Mouse (Mus musculus) embryonic stem cell, embryonic (primary cell): ENCODE results near the gene Aatf.

ENCODE experiments used
- CTCF ChIA-PET, 4 experiments: fragments of 300-600 bp in 2 of 4; fragments of 350-600 bp in 2 of 4; sonication (Branson Sonifier 250); formaldehyde crosslinking; loops; one replicate each; lab custom pipeline; 2022; ENCODE audit warnings: inconsistent platforms in 2 of 4; lab: Charles Lee
- POLR2A ChIA-PET, 4 experiments: fragments of 300-600 bp in 2 of 4; fragments of 350-600 bp in 2 of 4; sonication (Branson Sonifier 250); formaldehyde crosslinking; loops; one replicate each; lab custom pipeline; 2022; ENCODE audit warnings: antibody characterized with exemption in 4 of 4, inconsistent platforms in 1 of 4; lab: Charles Lee

Gene Aatf

GRCm38 (mm10) chr11:84376510-84377365 is 136.6 kb downstream of the Aatf start:
- POLR2A ChIA-PET: interaction anchor here in 1 of 4 experiments (1.0 to 2.4 kb wide), 9 partner anchors 9 to 99 kb away, joined by 3 to 6 read pairs (median 3); no protein-coding TSS in a partner anchor
- CTCF ChIA-PET: interaction anchor here in 3 of 4 experiments (0.5 to 1.3 kb wide), 4 partner anchors 12 to 286 kb away, joined by 3 to 5 read pairs (median 3); no protein-coding TSS in a partner anchor

- ChIA-PET CTCF (interaction anchor here in 2 of 4 experiments (0.6 to 1.3 kb wide), 4 partner anchors 12 to 442 kb away, joined by 3 to 11 read pairs (median 4); no protein-coding TSS in a partner anchor), POLR2A (interaction anchor here in 1 of 4 experiments (1.0 to 2.4 kb wide), 7 partner anchors 9 to 99 kb away, joined by 3 to 6 read pairs (median 3); no protein-coding TSS in a partner anchor)
These were observed 137.3 kb downstream of the Aatf start for GRCm38 (mm10) chr11:84375951-84376496.

GRCm38 (mm10) chr11:84373122-84373521 is 140.2 kb downstream of the Aatf start:
- CTCF ChIA-PET: interaction anchor here in 3 of 4 experiments (0.6 kb wide), 3 partner anchors 159 to 381 kb away, joined by 3 to 5 read pairs (median 4); no protein-coding TSS in a partner anchor
- POLR2A ChIA-PET: interaction anchor here in 2 of 4 experiments (0.7 to 1.4 kb wide), 3 partner anchors 8 to 52 kb away, joined by 3 to 7 read pairs (median 5); no protein-coding TSS in a partner anchor
